Mouse (Mus musculus) frontal cortex, adult (tissue): Measurements from ENCODE around the gene Prc1.
"Not testable (repeated sequence)": the region's sequence is repeated elsewhere in the genome, so short reads cannot be mapped to it uniquely, and the experiment has no call there.

Experiments
- ATAC-seq: cut with Nextera tagmentation; 2 replicates; pipeline ENCODE4 v1.9.2; 2017; ENCODE audit warnings: mild to moderate bottlenecking, moderate library complexity, mixed read lengths; ENCODE audit not compliant: low TSS enrichment

Gene Prc1

GRCm38 (mm10) chr7:80284391-80284790, 9.9 kb upstream of the Prc1 start:
- no peak for ATAC-seq

GRCm38 (mm10) chr7:80285725-80286124, 8.5 kb upstream of the Prc1 start:
- no peak for ATAC-seq

GRCm38 (mm10) chr7:80287736-80288135, 6.5 kb upstream of the Prc1 start:
- ATAC-seq, result no peak

GRCm38 (mm10) chr7:80294764-80295648, 756 bp downstream of the Prc1 start:
- peak; percentile 24; the same call in 1 of the 2 replicates for ATAC-seq

GRCm38 (mm10) chr7:80296462-80296861, 2.2 kb downstream of the Prc1 start:
- ATAC-seq, result no peak

DNA sequence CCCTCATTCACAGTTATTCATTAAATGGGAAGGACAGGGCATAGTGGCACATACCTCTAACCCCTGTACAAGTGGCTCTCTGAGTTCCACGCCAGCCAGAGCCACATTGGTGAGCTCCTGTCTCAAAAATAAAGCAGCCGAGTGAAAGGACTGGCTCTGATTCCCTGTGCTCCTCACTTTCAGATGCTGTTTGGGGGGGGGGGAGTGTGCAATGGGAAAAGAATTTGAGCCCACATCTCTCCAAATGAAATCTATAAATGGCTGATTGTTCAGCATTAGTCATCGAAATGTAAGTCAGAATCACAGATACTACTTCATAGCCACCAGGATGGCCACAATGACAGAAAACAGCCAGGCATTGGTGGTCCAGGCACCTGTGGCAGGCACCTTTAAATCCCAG, 2.8 kb downstream of the Prc1 start:
- no peak for ATAC-seq

DNA sequence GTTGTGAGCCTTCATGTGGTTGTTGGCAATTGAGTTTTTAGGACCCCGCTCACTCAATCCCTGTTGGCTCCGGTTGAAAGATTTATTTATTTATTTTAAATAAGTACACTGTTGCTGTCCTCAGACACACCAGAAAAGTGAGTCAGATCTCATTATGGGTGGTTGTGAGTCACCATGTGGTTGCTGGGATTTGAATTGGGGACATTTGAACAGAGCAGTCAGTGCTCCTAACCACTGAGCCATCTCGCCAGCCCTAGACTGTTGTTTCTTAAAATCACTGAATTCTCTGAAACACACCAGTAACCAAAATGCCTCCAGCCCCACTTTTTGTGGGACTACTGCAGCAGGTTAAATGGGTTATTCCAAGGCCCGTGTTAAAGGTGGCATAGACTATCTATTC, 4.5 kb downstream of the Prc1 start:
- ATAC-seq, result no peak

DNA sequence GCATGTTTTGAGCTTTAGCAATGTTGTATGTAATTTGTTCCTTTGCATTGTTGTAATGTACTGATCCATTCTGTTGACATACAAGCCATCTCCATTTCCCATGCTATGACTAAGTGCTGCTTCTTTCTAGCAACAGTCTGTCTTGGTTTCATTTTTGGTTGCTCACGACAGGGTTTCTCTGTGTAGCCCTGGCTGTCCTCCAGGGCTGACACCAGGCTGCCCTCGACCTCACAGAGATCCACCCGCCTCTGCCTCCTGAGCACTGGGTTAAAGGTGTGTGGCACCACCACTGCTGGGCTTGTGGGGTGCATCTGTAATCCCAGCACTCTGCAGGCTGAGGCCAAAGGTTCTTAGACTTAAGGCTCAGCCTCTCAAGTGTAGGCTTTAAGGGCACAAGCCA, 5.3 kb downstream of the Prc1 start:
- ATAC-seq, result no peak

GRCm38 (mm10) chr7:80301522-80301921, 7.3 kb downstream of the Prc1 start:
- ATAC-seq, result no peak

DNA sequence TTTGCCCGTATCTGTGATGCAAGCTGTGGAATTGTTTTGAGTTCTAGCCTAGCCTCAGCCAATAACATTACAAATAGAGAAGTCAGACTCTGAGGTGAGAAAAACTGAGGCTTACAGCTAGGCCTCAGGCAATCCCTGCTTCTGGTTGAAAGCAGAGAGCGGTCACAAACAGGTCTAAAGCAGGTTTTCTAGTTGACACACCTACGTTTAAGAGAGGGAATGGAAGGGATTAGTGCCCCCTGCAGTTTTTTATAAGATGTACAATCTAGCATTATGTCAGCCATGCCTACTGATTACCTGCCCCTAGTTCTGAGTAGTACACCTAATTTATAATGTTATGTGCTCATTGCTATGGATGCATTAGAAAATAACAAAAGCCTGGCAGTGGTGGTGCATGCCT, 13.5 kb downstream of the Prc1 start:
- no peak for ATAC-seq

DNA sequence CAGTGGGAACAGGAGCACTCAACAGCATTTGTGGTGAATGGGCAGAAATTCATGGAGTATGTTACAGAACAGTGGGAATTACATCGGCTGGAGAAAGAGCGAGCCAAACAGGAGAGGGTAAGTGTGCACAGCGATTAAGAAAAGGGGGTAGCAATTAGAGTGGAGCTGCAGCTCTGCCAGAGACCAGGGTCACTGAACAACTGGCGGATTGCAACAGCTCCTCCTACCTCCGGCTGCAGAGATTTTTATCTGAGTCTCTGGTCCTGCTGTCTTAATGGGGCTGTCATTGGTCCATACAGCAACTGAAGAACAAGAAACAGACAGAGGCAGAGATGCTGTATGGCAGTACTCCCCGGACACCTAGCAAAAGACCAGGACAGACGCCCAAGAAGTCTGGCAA, 16.5 kb downstream of the Prc1 start:
- no peak for ATAC-seq

DNA sequence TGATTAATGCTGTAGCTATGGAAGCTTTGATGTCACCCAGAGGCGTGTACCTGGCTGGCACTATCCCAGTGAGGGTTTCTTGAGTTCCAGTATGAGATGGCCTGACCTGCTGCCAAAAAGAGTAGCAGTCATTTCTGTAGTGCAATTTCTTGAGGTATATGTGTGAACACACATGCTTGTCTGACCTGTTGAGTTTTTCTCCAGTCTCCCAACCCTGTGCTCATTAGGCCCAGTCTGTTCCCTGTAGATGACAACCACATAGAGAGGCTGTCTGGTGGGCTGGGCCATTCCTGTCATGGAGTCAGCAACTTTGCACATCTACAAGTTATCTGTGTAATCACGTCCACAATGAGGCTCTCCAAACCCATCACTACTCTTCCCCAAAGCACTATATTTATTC, 21.5 kb downstream of the Prc1 start:
- no peak for ATAC-seq

GRCm38 (mm10) chr7:80317439-80318115, 23.3 kb downstream of the Prc1 start:
- ATAC-seq, result no peak

GRCm38 (mm10) chr7:80318670-80319069, 24.4 kb downstream of the Prc1 start:
- ATAC-seq, result 0 out of 2 replicates have a peak, but pooled peaks have one; percentile 14

GRCm38 (mm10) chr7:80319846-80320496, 25.7 kb downstream of the Prc1 start:
- ATAC-seq, result no peak

DNA sequence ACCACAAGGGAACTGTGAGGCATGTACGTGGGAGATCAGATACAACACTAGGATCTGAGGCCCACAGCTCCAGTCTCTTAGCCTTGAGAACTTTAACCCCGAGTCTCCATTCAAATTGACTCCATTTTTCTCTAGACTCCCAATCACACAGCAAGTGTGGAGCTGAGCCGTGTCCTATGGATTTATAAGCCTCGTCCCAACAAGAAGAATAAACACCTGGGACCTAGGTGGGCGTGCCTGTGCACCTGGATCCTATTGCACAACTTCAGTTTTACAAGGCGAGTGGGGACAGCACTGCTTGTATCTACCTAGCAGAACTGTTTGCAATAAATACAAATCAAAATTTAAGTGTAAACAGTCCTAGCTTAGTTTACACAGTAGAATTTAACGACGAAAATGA, 29.1 kb downstream of the Prc1 start:
- ATAC-seq, result no peak

DNA sequence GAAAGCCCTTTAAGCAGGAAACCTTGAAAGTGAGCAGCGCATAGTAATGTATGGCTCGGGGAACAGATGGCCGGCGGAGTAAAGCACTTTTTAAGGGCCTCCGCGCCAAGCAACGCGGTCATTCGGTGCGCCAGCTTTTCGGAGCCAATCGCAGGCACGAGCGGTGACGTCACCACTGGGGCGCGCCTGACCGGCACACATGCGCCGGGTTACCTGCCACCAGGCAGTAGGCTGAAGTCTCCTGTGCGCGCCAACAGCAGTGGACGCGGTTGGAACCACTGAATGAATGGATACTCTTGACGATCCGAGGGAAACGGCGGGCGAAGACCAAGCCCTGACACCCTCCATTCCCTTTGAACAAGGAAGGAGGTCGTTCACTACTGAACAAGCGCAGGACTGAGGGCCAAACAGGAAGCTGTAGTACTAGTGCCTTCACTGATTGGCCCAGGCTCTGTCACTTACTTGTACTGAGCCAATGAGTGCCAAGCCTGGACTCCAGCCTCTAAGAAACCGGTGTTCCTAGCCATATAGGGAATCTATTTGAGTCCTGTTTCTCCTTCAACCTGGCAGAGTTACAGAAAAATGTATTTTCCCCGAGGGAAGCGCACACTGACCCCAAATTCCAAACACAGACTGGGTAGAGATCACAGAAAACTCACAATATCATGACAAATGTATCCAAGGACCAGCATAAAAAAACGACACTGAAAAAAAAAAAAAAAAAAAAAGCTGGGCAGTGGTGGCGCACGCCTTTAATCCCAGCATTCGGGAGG, 30.0 kb downstream of the Prc1 start, which contains the start of gene Rccd1:
TSS of gene Rccd1 (minus strand) at position 412 of the 773 bp plus-strand sequence.
- peak; percentile 97 for ATAC-seq

DNA sequence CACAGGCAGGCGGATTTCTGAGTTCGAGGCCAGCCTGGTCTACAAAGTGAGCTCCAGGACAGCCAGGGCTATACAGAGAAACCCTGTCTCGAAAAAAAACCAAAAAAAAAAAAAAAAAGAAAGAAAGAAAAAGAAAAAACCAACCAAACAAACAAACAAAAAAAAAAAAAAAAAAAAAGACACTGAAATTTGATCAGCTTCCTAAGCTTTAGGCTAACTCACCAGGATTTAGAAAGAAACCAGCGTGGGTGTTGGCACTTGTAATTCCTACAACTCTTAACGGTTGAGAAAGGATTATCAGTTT, 30.5 kb downstream of the Prc1 start:
- not testable (repeated sequence) for ATAC-seq

DNA sequence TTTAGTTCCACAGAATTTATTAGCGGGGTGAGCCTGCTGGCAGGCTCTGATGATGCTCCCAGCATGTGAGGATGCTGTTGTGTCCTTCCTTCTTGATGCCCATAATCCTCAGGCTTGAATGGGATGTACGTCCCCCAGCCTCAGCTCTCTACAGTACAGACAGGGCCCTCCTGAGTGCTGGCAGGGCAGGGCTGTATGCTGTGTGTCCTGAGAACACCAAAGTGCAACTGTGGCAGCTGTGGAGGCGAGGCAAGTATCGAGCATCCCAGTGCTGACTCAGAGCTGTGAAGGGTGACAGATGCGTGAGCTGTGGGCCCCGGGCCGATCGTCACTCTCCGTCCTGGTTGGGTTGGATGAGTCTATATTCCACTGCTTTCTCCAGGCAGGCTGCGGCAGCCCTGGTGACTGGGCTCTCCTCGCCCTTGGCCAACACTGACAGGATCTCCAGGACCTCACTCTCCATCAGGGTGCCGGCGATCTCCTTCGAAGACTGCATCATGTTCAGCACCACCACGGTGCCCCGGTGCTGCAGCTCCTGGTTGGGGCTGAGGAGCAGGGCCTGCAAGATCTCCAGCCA, 31.1 kb downstream of the Prc1 start:
- no peak for ATAC-seq

DNA sequence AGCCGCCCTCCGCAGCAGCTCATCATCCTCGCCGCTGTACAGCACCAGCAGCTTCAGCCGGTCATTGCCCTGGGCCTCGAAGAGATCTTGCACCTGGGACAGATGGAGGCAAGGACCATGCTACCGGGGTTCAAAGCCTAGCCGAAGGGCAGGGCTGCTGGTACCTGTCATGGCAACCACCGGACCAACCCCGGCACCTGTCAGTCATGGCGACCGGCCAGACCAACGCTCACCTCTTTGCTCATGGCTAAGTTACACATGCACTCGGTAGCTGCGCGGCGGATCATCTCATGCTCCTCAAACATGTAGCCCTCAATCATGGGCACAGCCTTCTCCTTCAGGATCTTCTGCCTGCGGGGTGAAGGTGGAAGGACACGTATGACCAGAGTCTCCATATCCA, 31.8 kb downstream of the Prc1 start:
- no peak for ATAC-seq

DNA sequence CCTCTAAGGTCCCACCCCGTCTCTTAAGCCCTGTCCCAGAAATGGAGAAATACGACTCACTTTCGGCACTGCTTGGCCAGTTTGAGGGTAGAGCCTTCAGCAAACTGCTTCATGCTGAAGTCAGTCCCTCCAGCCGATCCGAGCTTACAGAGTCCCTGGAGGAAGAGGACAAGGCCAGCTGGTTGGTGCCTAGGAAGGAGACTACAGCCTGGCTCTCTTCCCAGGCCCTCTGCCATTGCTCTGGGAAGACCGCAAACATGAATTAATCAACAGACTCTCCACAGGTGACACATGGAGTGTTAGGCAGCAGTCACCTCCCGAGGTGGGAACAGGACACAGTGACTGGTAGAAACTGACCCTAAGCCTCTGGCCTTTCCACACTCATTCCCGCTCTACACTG, 36.0 kb downstream of the Prc1 start:
- no peak for ATAC-seq

GRCm38 (mm10) chr7:80331433-80331832, 37.2 kb downstream of the Prc1 start:
- ATAC-seq, result no peak
